Mouse (Mus musculus): ENCODE results near the gene Ascc3. TPM values are rescaled to one million over a fixed set of nuclear protein-coding genes. Genes with fewer than 3 reads are reported as not detected.

The Ascc3 gene
- polyA plus RNA-seq, 1 experiment from 2014 or later = 20.8 TPM

DNA sequence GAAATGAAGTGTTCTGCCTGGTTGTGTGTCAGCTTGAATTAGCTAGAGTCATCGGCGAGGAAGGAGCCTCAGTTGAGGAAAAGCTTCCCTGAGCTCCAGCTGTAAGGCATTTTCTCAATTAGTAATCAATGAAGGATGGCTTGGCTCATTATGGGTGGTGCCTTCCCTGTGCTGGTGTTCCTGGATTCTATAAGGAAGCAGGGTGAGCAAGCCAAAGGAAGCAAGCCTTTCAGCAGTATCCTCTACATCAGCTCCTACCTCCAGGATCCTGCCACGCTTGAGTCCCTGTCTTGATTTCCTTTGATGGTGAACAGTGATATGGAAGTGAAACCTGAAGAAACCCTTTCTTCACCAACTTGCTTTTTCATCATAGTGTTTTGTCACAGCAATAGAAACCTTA is 118.8 kb downstream of the Ascc3 start:
- H3K4me2 ChIP-seq (replicated peaks) = no peak overlapping the region
- H3K4me3 ChIP-seq (replicated peaks; ENCODE audit: low read length) = no peak overlapping the region
- H3K9ac ChIP-seq = no peak overlapping the region
- WGBS = 67% methylated on average over 3 of the region's 3 CpGs
- H3K27me3 ChIP-seq (ENCODE audit: control insufficient read depth, insufficient read depth, low read length) = no peaks in the 10 kb centered on the region
- DNase-seq (ENCODE audit: low spot score) (no peak), ATAC-seq (ENCODE audit: low FRiP score) (peak; percentile 51; the same call in 1 of the 2 replicates)
- H3K9me3 ChIP-seq (ENCODE audit: control insufficient read depth, low read length) = no peaks in the 10 kb centered on the region
- H3K27ac ChIP-seq = no peak overlapping the region
- no peaks in the 10 kb centered on the region for H3K4me1 ChIP-seq (replicated peaks; ENCODE audit: control insufficient read depth, insufficient read depth, low read length)
- H3K36me3 ChIP-seq (replicated peaks; ENCODE audit: control insufficient read depth, insufficient read depth) = peaks cover 14% of the 10 kb centered on the region; the same call in 1 of the 2 replicates

DNA sequence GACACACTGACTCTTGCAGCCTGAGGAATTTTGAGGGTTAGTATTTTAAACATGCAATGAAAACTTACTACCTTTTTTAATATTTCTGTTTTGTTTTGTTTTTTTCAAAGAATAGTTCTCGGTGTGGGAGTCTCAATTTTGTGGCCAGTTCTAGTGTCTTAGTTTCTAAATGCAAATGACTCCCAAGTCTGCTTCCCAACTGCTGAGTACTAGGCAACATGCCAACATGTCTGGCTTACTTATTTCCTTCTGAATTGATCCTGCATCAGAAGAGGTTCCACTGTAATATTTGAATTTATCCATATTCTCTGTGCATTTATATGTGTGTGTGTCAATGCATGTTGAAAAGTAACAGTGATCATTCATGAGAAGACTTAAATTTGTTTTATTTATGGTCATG is 119.3 kb downstream of the Ascc3 start:
- Histone ChIP-seq H3K27ac (no peak overlapping the region), H3K9me3 (ENCODE audit: control insufficient read depth, low read length) (no peaks in the 10 kb centered on the region), H3K36me3 (replicated peaks; ENCODE audit: control insufficient read depth, insufficient read depth) (peaks cover 16% of the 10 kb centered on the region; the same call in 1 of the 2 replicates), H3K4me1 (replicated peaks; ENCODE audit: control insufficient read depth, insufficient read depth, low read length) (no peaks in the 10 kb centered on the region), H3K9ac (no peak overlapping the region), H3K4me3 (replicated peaks; ENCODE audit: low read length) (no peak overlapping the region), H3K27me3 (ENCODE audit: control insufficient read depth, insufficient read depth, low read length) (no peaks in the 10 kb centered on the region), H3K4me2 (replicated peaks) (no peak overlapping the region)
- DNase-seq (ENCODE audit: low spot score) (no peak), ATAC-seq (ENCODE audit: low FRiP score) (no peak)
- 64% methylated on average over 1 of the region's 1 CpGs for WGBS

DNA sequence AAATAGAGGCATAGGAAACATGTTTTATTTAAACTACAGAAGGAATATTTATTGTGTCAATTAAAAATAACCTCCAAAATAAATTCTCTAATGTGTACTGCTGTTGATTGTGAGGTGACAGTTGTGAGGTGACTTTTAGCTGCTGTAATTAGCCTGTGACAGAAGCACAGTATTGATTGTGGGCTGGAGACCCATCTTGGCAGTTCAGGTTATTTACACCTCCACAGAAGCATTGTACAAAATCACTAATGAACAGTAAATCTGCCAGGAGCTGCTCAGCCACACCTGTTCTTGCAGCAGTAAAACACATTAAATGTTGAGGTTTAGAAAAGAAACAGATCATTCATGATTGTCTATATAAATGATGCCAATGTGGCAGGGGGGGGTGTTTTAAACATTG is 141.0 kb downstream of the Ascc3 start:
- Histone ChIP-seq H3K9ac (no peak overlapping the region), H3K36me3 (replicated peaks; ENCODE audit: control insufficient read depth, insufficient read depth) (no peaks in the 10 kb centered on the region; the same call in 1 of the 2 replicates), H3K27ac (no peak overlapping the region), H3K27me3 (ENCODE audit: control insufficient read depth, insufficient read depth, low read length) (no peaks in the 10 kb centered on the region), H3K4me2 (replicated peaks) (no peak overlapping the region), H3K9me3 (ENCODE audit: control insufficient read depth, low read length) (no peaks in the 10 kb centered on the region), H3K4me3 (replicated peaks; ENCODE audit: low read length) (no peak overlapping the region), H3K4me1 (replicated peaks; ENCODE audit: control insufficient read depth, insufficient read depth, low read length) (no peaks in the 10 kb centered on the region)
- ATAC-seq (ENCODE audit: low FRiP score) (no peak), DNase-seq (ENCODE audit: low spot score) (no peak)

DNA sequence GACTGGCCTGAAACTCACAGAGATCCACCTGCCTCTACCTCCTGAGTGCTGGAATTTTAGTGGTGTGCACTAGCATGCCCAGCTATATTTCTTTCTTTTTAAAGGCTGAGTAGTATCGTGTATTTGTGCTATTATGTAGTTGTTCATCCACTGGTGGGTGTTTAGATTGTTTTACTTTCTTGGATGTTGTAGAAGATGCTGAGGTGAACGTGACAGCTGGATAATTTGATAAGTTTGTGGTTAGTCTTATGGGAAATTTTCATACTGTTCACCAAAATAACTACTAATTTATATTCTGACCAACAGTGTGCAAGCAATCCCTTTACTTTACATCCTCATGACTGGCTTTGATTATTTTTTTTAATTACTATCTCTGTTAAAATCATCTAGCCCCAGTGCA is 169.6 kb downstream of the Ascc3 start:
- H3K4me3 ChIP-seq (replicated peaks; ENCODE audit: low read length) = no peak overlapping the region

DNA sequence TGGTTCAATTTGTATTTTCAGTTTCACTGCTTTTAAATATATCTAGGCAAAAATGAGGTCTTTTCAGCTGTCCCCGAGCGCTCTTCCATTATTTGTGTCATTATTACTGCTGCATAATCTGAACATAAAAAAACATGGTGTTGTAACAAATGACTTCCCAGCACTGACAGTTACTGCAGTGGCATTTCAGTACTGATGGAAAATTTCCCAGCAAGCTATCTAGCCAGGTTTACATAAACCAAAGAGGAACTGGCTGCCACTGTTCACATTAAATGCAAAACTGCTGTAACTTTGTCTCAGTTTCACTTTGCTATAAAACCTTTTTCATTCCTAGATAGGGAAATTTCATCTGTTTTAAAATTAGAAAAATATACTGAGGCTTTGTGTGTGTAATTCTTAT is 170.5 kb downstream of the Ascc3 start:
- no peak overlapping the region for H3K4me3 ChIP-seq (replicated peaks; ENCODE audit: low read length)
- peaks cover 8% of the 10 kb centered on the region; the same call in 1 of the 2 replicates for H3K36me3 ChIP-seq (replicated peaks; ENCODE audit: control insufficient read depth, insufficient read depth)
- H3K9me3 ChIP-seq (ENCODE audit: control insufficient read depth, low read length) = no peaks in the 10 kb centered on the region
- 65% methylated on average over 2 of the region's 2 CpGs for WGBS
- H3K27me3 ChIP-seq (ENCODE audit: control insufficient read depth, insufficient read depth, low read length) = no peaks in the 10 kb centered on the region
- no peak overlapping the region for H3K9ac ChIP-seq
- no peak overlapping the region for H3K4me2 ChIP-seq (replicated peaks)
- no peak overlapping the region for H3K27ac ChIP-seq
- ATAC-seq (ENCODE audit: low FRiP score) (no peak), DNase-seq (ENCODE audit: low spot score) (no peak)
- H3K4me1 ChIP-seq (replicated peaks; ENCODE audit: control insufficient read depth, insufficient read depth, low read length) = peaks cover 7% of the 10 kb centered on the region; the same call in 1 of the 2 replicates

More for the DNA sequence above, 169.6 kb downstream of the Ascc3 start:
- 81% methylated on average over 2 of the region's 2 CpGs for WGBS
- H3K9me3 ChIP-seq (ENCODE audit: control insufficient read depth, low read length) = no peaks in the 10 kb centered on the region
- H3K4me2 ChIP-seq (replicated peaks) = no peak overlapping the region
- peaks cover 8% of the 10 kb centered on the region; the same call in 1 of the 2 replicates for H3K36me3 ChIP-seq (replicated peaks; ENCODE audit: control insufficient read depth, insufficient read depth)
- DNase-seq (ENCODE audit: low spot score) (no peak), ATAC-seq (ENCODE audit: low FRiP score) (no peak)
- peaks cover 7% of the 10 kb centered on the region; the same call in 1 of the 2 replicates for H3K4me1 ChIP-seq (replicated peaks; ENCODE audit: control insufficient read depth, insufficient read depth, low read length)
- H3K27ac ChIP-seq = no peak overlapping the region
- H3K9ac ChIP-seq = no peak overlapping the region
- no peaks in the 10 kb centered on the region for H3K27me3 ChIP-seq (ENCODE audit: control insufficient read depth, insufficient read depth, low read length)

DNA sequence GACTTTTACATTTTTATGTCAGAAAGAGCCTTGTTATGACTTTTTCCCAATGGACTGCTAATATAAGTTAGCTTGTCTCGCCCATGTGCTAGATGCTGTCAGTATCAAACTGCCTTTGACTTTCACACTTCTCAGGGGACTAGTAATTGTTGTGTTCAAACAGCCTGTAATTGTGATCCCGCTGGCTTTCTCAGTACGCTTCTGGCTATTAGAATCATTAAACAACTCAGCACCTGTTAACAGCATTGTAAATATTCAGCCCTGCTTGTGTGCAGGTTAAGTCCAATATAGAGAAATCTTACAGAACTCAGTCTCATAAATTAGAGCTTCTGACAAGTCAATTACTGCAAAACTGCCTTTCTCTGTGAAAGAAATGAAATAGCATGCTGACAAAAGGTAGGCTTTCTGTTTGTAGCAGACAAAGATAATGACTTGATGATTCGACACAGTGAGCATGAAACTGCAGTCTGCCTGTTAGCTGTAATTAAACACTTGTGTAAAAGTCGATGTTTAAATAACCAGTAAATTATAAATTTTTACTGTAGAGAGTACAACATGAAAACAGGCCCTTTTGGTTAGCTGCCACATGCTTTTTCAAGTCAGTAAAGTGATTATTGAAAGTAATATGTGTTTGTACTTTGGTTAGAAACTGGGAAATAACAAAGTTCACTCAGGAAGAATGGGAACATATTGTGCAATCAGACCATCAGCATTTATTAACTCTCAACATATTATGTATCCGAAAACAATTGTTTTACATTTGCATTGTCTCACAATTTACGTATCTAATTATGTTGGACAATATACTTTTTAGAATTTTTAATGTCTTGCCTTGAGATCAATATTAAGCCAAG is 171.2 kb downstream of the Ascc3 start:
- H3K36me3 ChIP-seq (replicated peaks; ENCODE audit: control insufficient read depth, insufficient read depth) = 0 out of 2 replicates have a peak, but pooled peaks cover 4% of the 10 kb centered on the region
- H3K9ac ChIP-seq = no peak overlapping the region; the same call in 1 of the 2 replicates
- WGBS = 43% methylated on average over 7 of the region's 7 CpGs
- DNase-seq (ENCODE audit: low spot score) (no peak), ATAC-seq (ENCODE audit: low FRiP score) (peak; percentile 40; the same call in 1 of the 2 replicates)
- peaks cover 7% of the 10 kb centered on the region; the same call in 1 of the 2 replicates for H3K4me1 ChIP-seq (replicated peaks; ENCODE audit: control insufficient read depth, insufficient read depth, low read length)
- H3K4me3 ChIP-seq (replicated peaks; ENCODE audit: low read length) = no peak overlapping the region
- H3K27me3 ChIP-seq (ENCODE audit: control insufficient read depth, insufficient read depth, low read length) = no peaks in the 10 kb centered on the region
- no peak overlapping the region for H3K4me2 ChIP-seq (replicated peaks)
- H3K9me3 ChIP-seq (ENCODE audit: control insufficient read depth, low read length) = no peaks in the 10 kb centered on the region
- H3K27ac ChIP-seq = no peak overlapping the region

DNA sequence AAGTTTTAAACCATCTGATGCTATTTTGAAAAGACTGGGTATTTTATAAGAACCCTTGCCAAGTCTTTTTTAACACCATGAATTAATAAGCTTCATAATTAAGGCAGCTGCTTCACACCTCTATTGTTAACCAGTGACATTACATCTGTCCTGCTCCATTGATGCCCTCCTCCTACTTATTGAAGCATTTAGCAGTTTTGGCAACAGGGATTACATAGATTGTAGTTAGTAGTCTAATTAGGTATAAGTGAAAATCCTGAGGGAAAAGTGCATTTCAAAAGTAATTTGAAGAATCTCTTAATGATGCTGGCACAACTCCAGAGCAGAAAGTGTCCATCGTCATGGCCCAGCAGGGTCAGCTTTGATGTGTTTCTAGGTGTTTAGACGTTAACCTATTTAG is 180.3 kb downstream of the Ascc3 start:
- WGBS = 47% methylated on average over 2 of the region's 2 CpGs
- no peak overlapping the region for H3K4me3 ChIP-seq (replicated peaks; ENCODE audit: low read length)
- no peak overlapping the region for H3K27ac ChIP-seq
- no peaks in the 10 kb centered on the region for H3K27me3 ChIP-seq (ENCODE audit: control insufficient read depth, insufficient read depth, low read length)
- H3K9me3 ChIP-seq (ENCODE audit: control insufficient read depth, low read length) = no peaks in the 10 kb centered on the region
- H3K36me3 ChIP-seq (replicated peaks; ENCODE audit: control insufficient read depth, insufficient read depth) = no peaks in the 10 kb centered on the region
- no peak overlapping the region for H3K4me2 ChIP-seq (replicated peaks)
- no peak overlapping the region for H3K9ac ChIP-seq
- DNase-seq (ENCODE audit: low spot score) (peak; percentile 31), ATAC-seq (ENCODE audit: low FRiP score) (no peak)
- no peaks in the 10 kb centered on the region for H3K4me1 ChIP-seq (replicated peaks; ENCODE audit: control insufficient read depth, insufficient read depth, low read length)

DNA sequence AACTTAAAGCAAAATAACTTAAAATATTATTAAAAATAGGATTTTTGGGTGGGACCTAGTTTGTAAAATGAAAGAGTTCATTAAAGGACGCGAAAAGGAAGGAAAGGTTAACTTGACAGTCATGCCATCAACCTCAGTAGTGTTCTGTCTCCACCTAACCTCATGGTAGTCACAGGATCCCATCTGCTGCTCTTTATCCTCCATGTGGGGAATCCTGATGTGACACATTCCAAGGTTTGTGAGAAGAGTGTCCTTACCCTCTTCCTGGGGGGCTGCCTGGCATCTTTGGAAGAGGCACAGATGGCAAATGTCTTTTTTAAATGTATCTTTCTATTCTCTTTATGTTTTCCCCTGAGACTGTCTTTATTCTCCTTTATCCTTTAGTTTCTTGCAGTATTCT is 181.4 kb downstream of the Ascc3 start:
- no peaks in the 10 kb centered on the region for H3K27me3 ChIP-seq (ENCODE audit: control insufficient read depth, insufficient read depth, low read length)
- H3K4me1 ChIP-seq (replicated peaks; ENCODE audit: control insufficient read depth, insufficient read depth, low read length) = no peaks in the 10 kb centered on the region
- H3K36me3 ChIP-seq (replicated peaks; ENCODE audit: control insufficient read depth, insufficient read depth) = no peaks in the 10 kb centered on the region
- no peak overlapping the region for H3K4me2 ChIP-seq (replicated peaks)
- ATAC-seq (ENCODE audit: low FRiP score) = no peak
- no peak overlapping the region for H3K27ac ChIP-seq
- H3K9ac ChIP-seq = no peak overlapping the region
- no peaks in the 10 kb centered on the region for H3K9me3 ChIP-seq (ENCODE audit: control insufficient read depth, low read length)
- 89% methylated on average over 2 of the region's 2 CpGs for WGBS
- H3K4me3 ChIP-seq (replicated peaks; ENCODE audit: low read length) = no peak overlapping the region
- no peak for DNase-seq (ENCODE audit: low spot score)

DNA sequence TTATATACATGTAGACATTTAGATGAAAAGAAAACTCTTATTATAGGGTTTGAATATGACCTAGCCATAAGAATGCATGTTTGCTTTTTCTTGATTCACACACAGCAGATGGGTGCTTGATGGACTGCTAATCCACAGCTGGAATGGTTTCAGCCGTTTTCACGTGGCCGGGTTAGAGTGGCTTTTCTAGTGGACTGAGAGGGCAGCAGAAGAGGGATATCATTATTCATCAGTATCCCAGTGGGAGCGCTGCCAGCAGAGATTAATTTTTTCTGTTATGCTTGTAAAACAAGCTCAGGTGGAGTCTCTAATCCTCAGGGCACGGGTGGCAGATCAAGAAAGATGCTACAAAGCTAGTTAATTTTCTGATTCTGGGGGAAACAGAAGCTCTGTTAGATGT is 200.4 kb downstream of the Ascc3 start:
- H3K4me2 ChIP-seq (replicated peaks) = no peak overlapping the region
- ATAC-seq (ENCODE audit: low FRiP score) = no peak
- no peaks in the 10 kb centered on the region for H3K4me1 ChIP-seq (replicated peaks; ENCODE audit: control insufficient read depth, insufficient read depth, low read length)
- no peak overlapping the region for H3K9ac ChIP-seq
- DNase-seq (ENCODE audit: low spot score) = no peak
- H3K9me3 ChIP-seq (ENCODE audit: control insufficient read depth, low read length) = no peaks in the 10 kb centered on the region
- no peak overlapping the region for H3K27ac ChIP-seq
- 31% methylated on average over 5 of the region's 5 CpGs for WGBS
- no peaks in the 10 kb centered on the region for H3K27me3 ChIP-seq (ENCODE audit: control insufficient read depth, insufficient read depth, low read length)
- H3K4me3 ChIP-seq (replicated peaks; ENCODE audit: low read length) = no peak overlapping the region
- H3K36me3 ChIP-seq (replicated peaks; ENCODE audit: control insufficient read depth, insufficient read depth) = no peaks in the 10 kb centered on the region

Data from hindbrain, embryonic 14.5 days (tissue).